Mouse (Mus musculus) urinary bladder, postnatal 25 days (tissue): ENCODE measurements around the gene Ptcd2.
A peak's percentile ranks its signal among the peaks of the same experiment; 100 is the strongest.
"Not testable (repeated sequence)": the region's sequence is repeated elsewhere in the genome, so short reads cannot be mapped to it uniquely, and the experiment has no call there.

Experiments
- DNase-seq: peaks from one replicate; pipeline ENCODE4 v3.0.0; 2022; ENCODE audit warnings: low spot score

Ptcd2 gene

GRCm38 (mm10) chr13:99355861-99356260 lies 11.4 kb upstream of the Ptcd2 start:
- DNase-seq = no peak

DNA sequence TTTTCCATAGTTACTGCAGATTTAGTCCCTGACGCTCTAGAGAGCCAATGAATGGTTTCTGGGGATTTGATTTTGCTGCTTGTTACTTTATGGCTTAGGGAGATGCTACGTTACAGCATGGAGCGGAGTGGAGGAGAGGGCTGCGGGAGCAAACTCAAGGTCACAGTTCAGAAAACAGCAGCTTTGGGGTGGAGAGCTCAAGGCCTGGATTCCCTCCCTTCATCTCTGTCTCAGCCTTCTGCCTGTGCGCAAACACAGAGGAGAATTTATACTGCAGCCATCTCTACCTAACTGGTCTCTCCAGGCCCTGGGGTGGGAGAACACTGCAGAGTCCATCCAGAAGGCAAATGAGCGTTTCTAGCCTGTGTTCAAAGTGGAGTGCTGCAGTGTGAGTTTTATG lies 10.6 kb upstream of the Ptcd2 start:
- DNase-seq = no peak

DNA sequence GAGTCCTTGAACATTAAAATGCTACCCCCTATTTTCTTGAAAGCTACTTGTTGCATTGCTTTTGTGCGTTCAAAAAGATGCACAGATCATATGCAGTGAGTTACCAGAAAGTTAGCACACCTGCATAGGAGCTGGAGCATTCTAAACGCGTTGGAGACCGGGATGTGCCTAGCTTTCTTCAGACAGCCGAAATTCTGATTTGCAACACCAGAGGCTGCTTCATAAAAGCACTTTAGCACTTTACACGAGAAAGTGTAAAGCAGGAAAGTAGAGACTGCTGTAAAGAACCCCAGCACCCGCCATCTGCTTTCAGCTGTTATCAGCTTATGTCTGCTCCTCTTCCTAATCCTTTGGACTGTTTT lies 9.0 kb upstream of the Ptcd2 start:
- DNase-seq = no peak

- DNase-seq = peak; percentile 83
Observed at GRCm38 (mm10) chr13:99352758-99353489, 8.4 kb upstream of the Ptcd2 start.

- DNase-seq = no peak
Observed at GRCm38 (mm10) chr13:99351596-99351995, 7.1 kb upstream of the Ptcd2 start.

- DNase-seq = no peak
Observed at GRCm38 (mm10) chr13:99351186-99351585, 6.7 kb upstream of the Ptcd2 start.

GRCm38 (mm10) chr13:99350009-99350408 lies 5.5 kb upstream of the Ptcd2 start:
- no peak for DNase-seq

DNA sequence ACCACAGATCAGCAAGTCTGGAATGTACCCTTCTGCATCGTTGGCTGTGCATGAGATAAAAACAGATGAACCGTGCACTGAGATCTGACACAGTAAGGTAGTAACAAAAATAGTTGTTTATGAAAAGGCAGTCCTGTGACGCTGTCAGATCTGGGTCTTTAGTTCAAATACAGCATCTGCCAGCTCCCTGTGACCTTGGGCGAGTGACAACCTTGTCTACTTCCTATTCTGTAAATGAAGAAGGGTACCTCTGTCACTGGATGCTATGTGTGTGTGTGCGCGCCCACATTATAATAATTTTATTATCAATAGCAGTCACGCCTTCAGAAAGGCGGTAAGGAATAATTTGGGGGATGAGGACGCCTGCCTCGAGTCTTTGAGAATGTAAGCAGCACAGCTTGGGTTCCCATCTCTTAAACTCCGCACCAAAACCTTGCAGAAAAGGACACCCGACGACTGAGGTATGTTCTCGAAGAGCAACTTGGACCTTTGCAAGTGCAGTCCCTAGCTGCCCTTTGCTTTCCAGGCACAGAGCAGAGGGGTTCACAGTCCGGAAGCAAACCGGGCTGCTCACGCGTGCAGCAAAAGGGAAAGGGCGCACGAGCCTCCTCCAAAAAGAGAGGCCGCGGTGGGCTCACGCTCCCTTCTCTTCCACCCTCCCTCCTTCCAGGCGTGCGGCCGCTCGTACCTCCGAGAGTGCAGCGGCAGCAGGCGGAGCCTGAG lies 468 bp downstream of the Ptcd2 start:
- DNase-seq = no peak

DNA sequence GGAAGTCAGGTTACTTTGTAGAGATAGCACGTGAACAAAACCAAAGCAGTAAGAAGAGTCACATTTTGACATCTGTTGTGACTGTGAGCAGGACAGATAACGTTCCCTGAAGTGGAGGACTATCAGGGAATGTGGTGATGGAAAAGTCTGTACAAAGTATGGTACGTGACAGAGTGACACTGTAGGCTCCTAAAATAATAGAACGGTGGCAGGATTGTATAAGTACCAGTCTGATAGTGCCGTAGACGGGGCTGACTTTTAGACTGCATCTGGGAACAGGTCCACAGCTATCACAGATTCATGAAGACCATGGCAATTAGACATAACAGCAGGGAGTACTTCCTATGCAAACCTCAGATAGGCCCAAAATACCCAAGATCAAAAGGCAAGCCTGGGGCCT lies 3.0 kb downstream of the Ptcd2 start:
- no peak for DNase-seq

DNA sequence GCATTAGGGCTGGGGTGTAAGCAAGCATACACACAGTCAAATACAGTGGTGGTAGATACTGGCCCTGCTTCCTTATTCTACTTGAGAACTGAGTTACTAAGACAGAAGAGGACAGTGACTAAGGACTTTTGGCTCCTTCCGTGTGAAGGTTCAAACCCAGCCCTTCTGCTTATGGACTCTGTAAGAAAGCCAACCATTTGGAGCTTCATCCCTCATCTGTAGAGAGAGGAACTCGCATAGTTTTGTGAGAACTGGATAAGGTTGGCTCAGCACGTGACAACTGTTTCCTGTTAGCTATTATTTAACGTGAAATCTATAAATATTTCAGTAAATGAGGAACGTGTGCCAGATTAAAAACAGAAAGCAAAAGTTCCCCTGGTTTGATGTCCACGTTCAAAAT lies 7.0 kb downstream of the Ptcd2 start:
- DNase-seq = no peak

DNA sequence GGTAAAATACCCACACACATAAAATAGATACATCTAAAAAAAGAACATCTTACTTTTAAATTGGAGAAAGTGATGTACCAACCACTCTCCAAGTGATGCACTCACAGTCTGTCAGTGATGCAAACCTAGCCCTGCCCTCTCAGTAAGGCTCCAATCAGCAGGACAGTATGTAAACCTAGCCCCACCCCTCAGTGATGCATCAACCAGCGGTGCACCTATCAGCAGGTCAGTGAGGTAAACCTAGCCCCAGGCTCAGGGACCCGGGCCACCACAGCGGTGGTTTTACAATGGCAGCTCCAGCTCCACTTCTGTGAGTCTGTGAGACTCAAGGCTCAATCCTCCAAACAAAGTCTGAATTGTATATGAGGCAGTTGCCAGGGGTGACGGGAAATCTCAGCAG lies 13.2 kb downstream of the Ptcd2 start:
- DNase-seq = no peak

GRCm38 (mm10) chr13:99324337-99324685 lies 20.2 kb downstream of the Ptcd2 start:
- DNase-seq = not testable (repeated sequence)

- DNase-seq = no peak
Observed at GRCm38 (mm10) chr13:99323632-99324336, 20.7 kb downstream of the Ptcd2 start.

GRCm38 (mm10) chr13:99322915-99323314 lies 21.6 kb downstream of the Ptcd2 start:
- not testable (repeated sequence) for DNase-seq

DNA sequence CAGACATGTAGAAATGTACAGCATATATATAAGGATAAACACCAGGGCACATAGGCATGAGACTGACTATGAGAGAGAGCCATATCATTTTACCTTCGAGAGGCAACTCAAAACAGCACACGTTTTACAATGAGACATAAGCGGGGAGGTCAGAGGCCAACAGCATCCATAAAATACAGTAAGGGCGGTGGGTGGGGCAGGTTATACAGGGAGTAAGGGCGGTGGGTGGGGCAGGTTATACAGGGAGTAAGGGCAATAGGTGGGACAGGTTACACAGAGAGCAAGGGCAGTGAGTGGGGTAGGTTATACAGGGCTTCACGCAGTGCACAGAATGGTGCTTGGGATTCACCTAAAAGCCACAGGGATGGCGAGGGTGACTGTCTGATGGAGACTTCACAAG lies 24.1 kb downstream of the Ptcd2 start:
- DNase-seq = no peak

DNA sequence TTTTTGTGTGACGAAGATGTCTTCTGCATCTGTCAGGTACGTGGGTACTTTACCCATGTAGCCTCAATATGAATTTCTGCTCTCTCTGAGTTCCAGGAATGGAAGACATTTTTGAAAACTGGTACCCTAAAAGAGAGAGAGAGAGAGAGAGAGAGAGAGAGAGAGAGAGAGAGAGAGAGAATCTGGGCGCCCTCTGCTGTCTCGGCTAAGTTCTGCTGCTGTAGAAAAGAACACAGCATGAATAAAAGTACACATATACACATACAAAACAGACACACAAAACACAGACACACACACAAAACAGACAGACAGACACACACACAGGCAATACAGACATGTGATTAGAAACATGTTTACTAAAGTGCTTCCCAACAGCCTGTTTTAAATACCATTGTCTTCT lies 27.4 kb downstream of the Ptcd2 start:
- DNase-seq = peak; percentile 31

GRCm38 (mm10) chr13:99316366-99316765 lies 28.1 kb downstream of the Ptcd2 start:
- no peak for DNase-seq

DNA sequence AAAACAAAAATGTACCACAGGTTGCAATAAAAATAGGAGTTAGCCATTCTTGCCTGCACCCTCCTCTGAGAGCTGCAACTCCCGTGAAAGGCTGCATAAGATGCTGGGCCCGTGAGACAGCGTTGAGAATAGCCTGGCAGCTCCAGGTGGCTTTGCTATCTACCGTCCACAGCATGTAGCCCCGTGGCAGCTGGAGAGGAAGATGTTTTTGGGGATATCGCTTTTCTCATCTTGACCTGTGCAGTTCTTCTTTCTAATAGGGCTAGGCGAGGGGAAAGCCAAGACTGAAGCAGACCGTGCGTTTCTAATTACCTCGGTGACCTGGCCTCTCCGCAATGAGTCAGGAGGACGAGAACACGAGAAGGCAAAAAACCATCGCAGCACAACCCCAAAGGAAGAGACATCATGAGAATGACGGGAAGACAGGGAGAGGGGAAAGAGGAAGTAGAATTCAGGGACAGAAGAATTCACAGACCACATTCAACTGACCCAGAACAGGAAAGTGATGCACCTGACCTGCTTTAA lies 29.8 kb downstream of the Ptcd2 start:
- DNase-seq = no peak

GRCm38 (mm10) chr13:99314098-99314497 lies 30.4 kb downstream of the Ptcd2 start:
- no peak for DNase-seq

DNA sequence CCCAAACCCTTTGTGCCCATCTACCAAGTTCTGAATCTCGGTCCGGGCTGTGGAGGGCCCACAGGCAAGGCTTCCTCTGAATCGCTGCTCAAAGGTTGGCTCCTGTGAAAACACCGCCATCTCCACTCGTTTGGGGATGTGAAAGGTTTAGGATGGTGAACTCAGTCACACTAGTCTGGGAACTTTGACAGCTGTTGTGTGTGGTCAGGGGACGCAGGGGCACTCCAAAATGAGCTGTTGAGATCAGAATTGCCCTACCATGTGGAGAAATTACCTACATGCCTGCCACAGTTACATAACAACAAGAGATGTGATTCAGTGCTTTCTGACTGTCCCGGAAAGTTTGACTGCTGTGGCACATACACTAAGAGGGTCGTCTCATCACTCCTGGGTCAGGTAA lies 36.1 kb downstream of the Ptcd2 start:
- no peak for DNase-seq

- no peak for DNase-seq
Observed at GRCm38 (mm10) chr13:99307930-99308359, 36.6 kb downstream of the Ptcd2 start.

DNA sequence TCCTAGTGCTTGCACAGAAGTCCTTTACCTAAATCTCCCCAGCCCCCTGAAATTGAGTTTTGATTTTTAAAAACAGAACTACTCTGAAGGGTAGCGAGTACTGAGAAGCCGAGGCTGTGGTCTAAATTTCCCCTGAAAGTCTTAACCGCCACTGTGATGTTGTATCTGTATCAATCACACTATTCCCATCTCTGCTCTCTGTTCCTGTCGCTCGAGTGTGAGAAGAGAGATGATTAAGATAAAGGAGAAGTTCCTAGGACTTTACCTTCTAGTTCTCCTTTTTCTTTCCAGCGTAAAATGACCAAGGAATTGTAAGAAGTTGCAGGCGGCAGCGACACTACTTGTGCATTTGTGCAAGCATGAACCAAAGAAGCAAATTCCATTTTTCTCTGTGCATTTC lies 38.3 kb downstream of the Ptcd2 start:
- DNase-seq = no peak

- DNase-seq = no peak
Observed at GRCm38 (mm10) chr13:99305186-99305585, 39.3 kb downstream of the Ptcd2 start.
